Mouse (Mus musculus): ENCODE data around the gene Ugt1a5. TPM values are rescaled to one million over a fixed set of nuclear protein-coding genes. Genes with fewer than 3 reads are reported as not detected.

The Ugt1a5 gene
- polyA plus RNA-seq, 2 experiments, result 0.11 TPM; not detected in 1

DNA sequence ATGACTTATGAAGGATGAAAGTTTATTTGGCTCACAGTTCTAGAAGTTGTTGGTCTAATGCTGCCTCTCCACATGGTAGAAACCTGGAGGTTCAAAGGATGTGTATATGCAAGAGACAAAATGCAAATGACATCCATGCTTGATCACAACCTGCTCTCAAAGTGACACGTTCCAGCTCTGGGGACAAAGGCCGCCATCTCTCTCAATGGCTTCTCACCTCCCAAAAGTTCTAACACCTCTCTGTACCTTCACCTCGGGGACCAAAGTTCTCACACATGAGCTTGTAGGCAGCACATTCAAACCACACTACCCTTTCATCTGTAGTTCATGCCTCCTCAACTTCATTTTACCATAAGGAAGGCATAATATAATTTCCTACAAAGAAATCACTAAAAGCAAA is 51.8 kb downstream of the Ugt1a5 start:
- DNase-seq (ENCODE audit: low read depth in 3 of 3, low spot score in 3 of 3) (no peak), ATAC-seq (ENCODE audit: insufficient read depth) (no peak)
- H3K36me3 ChIP-seq (replicated peaks; ENCODE audit: control insufficient read depth, insufficient read depth, low read depth), result no peaks in the 10 kb centered on the region
- no peaks in the 10 kb centered on the region for H3K4me1 ChIP-seq (replicated peaks; ENCODE audit: control insufficient read depth in 2 of 2, insufficient read depth in 2 of 2, low read length in 1 of 2)
- TF ChIP-seq CTCF (IDR thresholded peaks at IDR 0.05; ENCODE audit: low read depth) (no peak), EP300 (IDR thresholded peaks at IDR 0.05; ENCODE audit: low read depth) (no peak)
- H3K4me3 ChIP-seq (ENCODE audit: insufficient read depth in 1 of 2, low read depth in 2 of 2, low read length in 2 of 2), result no peak overlapping the region
- WGBS (ENCODE audit: insufficient replicate concordance), result 27% methylated on average over 3 of the region's 3 CpGs
- H3K9me3 ChIP-seq (ENCODE audit: control insufficient read depth, low read length), result peaks cover 21% of the 10 kb centered on the region
- H3K9ac ChIP-seq (replicated peaks), result no peak overlapping the region
- H3K4me2 ChIP-seq (ENCODE audit: low read depth), result no peak overlapping the region
- H3K27me3 ChIP-seq (ENCODE audit: control insufficient read depth, insufficient read depth, low read length), result no peaks in the 10 kb centered on the region
- no peak overlapping the region for H3K27ac ChIP-seq

DNA sequence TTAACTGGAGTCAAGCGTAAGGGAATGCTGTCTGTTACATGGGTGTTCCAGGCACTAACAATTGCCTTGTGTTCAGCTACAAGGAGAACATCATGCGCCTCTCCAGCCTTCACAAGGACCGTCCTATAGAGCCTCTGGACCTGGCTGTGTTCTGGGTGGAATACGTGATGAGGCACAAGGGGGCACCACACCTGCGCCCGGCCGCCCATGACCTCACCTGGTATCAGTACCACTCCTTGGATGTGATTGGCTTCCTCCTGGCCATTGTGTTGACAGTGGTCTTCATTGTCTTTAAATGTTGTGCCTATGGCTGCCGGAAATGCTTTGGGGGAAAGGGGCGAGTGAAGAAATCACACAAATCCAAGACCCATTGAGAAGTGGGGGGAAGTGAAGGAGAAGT is 52.2 kb downstream of the Ugt1a5 start:
- H3K4me1 ChIP-seq (replicated peaks; ENCODE audit: control insufficient read depth in 2 of 2, insufficient read depth in 2 of 2, low read length in 1 of 2), result no peaks in the 10 kb centered on the region
- DNase-seq (ENCODE audit: low read depth in 3 of 3, low spot score in 3 of 3) (no peak), ATAC-seq (ENCODE audit: insufficient read depth) (no peak)
- TF ChIP-seq EP300 (IDR thresholded peaks at IDR 0.05; ENCODE audit: low read depth) (no peak), CTCF (IDR thresholded peaks at IDR 0.05; ENCODE audit: low read depth) (no peak)
- no peak overlapping the region for H3K4me2 ChIP-seq (ENCODE audit: low read depth)
- H3K9ac ChIP-seq (replicated peaks), result no peak overlapping the region
- no peak overlapping the region for H3K27ac ChIP-seq
- WGBS (ENCODE audit: insufficient replicate concordance), result 51% methylated on average over 9 of the region's 9 CpGs
- no peaks in the 10 kb centered on the region for H3K36me3 ChIP-seq (replicated peaks; ENCODE audit: control insufficient read depth, insufficient read depth, low read depth)
- H3K27me3 ChIP-seq (ENCODE audit: control insufficient read depth, insufficient read depth, low read length), result no peaks in the 10 kb centered on the region
- H3K4me3 ChIP-seq (ENCODE audit: insufficient read depth in 1 of 2, low read depth in 2 of 2, low read length in 2 of 2), result no peak overlapping the region
- H3K9me3 ChIP-seq (ENCODE audit: control insufficient read depth, low read length), result peaks cover 17% of the 10 kb centered on the region

DNA sequence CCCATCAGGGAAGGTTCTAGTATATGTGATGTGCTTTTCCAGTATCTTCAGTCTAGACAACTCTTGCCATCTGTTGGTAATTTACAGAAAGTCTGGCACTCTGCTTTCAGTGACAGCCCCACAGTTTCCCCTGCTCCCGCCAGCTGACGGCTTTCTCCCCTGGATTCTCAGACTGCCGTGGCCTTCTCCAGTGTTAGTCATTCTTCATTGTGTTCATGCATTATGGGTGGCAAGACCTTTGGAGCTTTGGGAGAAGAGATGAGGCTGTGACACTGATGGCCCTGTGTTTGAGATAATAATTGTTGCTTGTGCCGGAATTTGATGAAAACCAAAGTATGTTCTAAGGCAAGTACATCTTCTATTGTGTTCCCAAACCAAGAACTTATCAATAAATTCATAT is 52.8 kb downstream of the Ugt1a5 start:
- no peaks in the 10 kb centered on the region for H3K4me1 ChIP-seq (replicated peaks; ENCODE audit: control insufficient read depth in 2 of 2, insufficient read depth in 2 of 2, low read length in 1 of 2)
- H3K9ac ChIP-seq (replicated peaks), result no peak overlapping the region
- no peak for ATAC-seq (ENCODE audit: insufficient read depth)
- H3K27ac ChIP-seq, result no peak overlapping the region
- WGBS (ENCODE audit: insufficient replicate concordance), result 37% methylated on average over 4 of the region's 4 CpGs
- H3K4me3 ChIP-seq (ENCODE audit: insufficient read depth in 1 of 2, low read depth in 2 of 2, low read length in 2 of 2), result no peak overlapping the region
- H3K4me2 ChIP-seq (ENCODE audit: low read depth), result no peak overlapping the region
- no peaks in the 10 kb centered on the region for H3K36me3 ChIP-seq (replicated peaks; ENCODE audit: control insufficient read depth, insufficient read depth, low read depth)
- no peaks in the 10 kb centered on the region for H3K27me3 ChIP-seq (ENCODE audit: control insufficient read depth, insufficient read depth, low read length)
- TF ChIP-seq CTCF (IDR thresholded peaks at IDR 0.05; ENCODE audit: low read depth), result no peak
- TF ChIP-seq EP300 (IDR thresholded peaks at IDR 0.05; ENCODE audit: low read depth), result no peak
- peaks cover 11% of the 10 kb centered on the region for H3K9me3 ChIP-seq (ENCODE audit: control insufficient read depth, low read length)
- no peak for DNase-seq (ENCODE audit: low read depth in 3 of 3, low spot score in 3 of 3)

DNA sequence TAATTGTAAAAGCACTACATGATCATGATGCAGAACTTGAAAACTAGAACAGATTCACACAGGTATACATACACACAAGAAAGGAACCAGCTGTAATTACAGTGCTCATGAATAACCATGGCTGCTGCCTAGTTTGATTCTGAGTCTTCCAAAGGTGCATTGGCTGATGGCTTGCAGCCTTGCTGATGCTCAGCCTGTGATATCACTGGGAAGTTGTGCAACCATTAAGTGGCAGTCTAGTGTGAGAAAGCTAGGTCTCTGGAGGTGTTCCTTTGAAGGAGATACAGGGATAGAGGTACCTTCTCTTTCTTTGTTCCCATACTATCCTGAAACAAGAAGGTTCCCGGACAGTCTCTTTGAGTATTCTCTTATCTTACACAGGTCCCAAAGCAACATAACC is 53.2 kb downstream of the Ugt1a5 start:
- ATAC-seq (ENCODE audit: insufficient read depth) (no peak), DNase-seq (ENCODE audit: low read depth in 3 of 3, low spot score in 3 of 3) (no peak)
- no peak overlapping the region for H3K4me3 ChIP-seq (ENCODE audit: insufficient read depth in 1 of 2, low read depth in 2 of 2, low read length in 2 of 2)

DNA sequence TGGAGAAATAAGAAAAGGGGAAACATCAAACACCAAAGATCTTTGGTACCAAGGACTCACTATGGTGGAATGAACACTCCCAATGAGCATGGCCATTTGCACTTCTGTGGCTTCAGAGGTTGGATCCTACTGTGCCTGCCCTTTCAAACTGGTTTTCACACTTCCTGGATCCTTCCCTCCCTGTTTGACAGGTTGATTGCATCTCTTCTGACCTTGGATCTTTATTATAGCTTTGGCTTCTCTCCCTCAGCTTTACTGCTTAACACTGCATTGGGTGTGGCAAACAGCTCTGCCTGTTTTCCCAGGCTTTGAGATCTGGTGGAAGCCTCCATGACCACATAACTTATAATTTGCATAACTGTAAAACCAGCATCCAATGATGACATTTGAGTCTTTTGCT is 54.5 kb downstream of the Ugt1a5 start:
- Histone ChIP-seq H3K4me1 (replicated peaks; ENCODE audit: control insufficient read depth in 2 of 2, insufficient read depth in 2 of 2, low read length in 1 of 2) (no peaks in the 10 kb centered on the region), H3K27me3 (ENCODE audit: control insufficient read depth, insufficient read depth, low read length) (no peaks in the 10 kb centered on the region), H3K27ac (no peak overlapping the region), H3K4me3 (ENCODE audit: insufficient read depth in 1 of 2, low read depth in 2 of 2, low read length in 2 of 2) (no peak overlapping the region), H3K4me2 (ENCODE audit: low read depth) (no peak overlapping the region), H3K9me3 (ENCODE audit: control insufficient read depth, low read length) (peaks cover 4% of the 10 kb centered on the region), H3K9ac (replicated peaks) (no peak overlapping the region), H3K36me3 (replicated peaks; ENCODE audit: control insufficient read depth, insufficient read depth, low read depth) (no peaks in the 10 kb centered on the region)
- no peak for ATAC-seq (ENCODE audit: insufficient read depth)
- TF ChIP-seq EP300 (IDR thresholded peaks at IDR 0.05; ENCODE audit: low read depth) (no peak), CTCF (IDR thresholded peaks at IDR 0.05; ENCODE audit: low read depth) (no peak)
- DNase-seq (ENCODE audit: low read depth in 3 of 3, low spot score in 3 of 3), result no peak

More for the DNA sequence above, 53.2 kb downstream of the Ugt1a5 start:
- Histone ChIP-seq H3K27me3 (ENCODE audit: control insufficient read depth, insufficient read depth, low read length) (no peaks in the 10 kb centered on the region), H3K27ac (no peak overlapping the region), H3K4me1 (replicated peaks; ENCODE audit: control insufficient read depth in 2 of 2, insufficient read depth in 2 of 2, low read length in 1 of 2) (no peaks in the 10 kb centered on the region), H3K36me3 (replicated peaks; ENCODE audit: control insufficient read depth, insufficient read depth, low read depth) (no peaks in the 10 kb centered on the region), H3K4me2 (ENCODE audit: low read depth) (no peak overlapping the region), H3K9me3 (ENCODE audit: control insufficient read depth, low read length) (peaks cover 7% of the 10 kb centered on the region), H3K9ac (replicated peaks) (no peak overlapping the region)
- no peak for TF ChIP-seq EP300 (IDR thresholded peaks at IDR 0.05; ENCODE audit: low read depth)
- no peak for TF ChIP-seq CTCF (IDR thresholded peaks at IDR 0.05; ENCODE audit: low read depth)
- WGBS (ENCODE audit: insufficient replicate concordance), result 7% methylated on average over 1 of the region's 1 CpGs

Data from liver, embryonic 14.5 days (tissue).